Mouse (Mus musculus): Measurements from ENCODE around the gene Eif1.
"Not testable (repeated sequence)": the region's sequence is repeated elsewhere in the genome, so short reads cannot be mapped to it uniquely, and the experiment has no call there.

Gene Eif1

DNA sequence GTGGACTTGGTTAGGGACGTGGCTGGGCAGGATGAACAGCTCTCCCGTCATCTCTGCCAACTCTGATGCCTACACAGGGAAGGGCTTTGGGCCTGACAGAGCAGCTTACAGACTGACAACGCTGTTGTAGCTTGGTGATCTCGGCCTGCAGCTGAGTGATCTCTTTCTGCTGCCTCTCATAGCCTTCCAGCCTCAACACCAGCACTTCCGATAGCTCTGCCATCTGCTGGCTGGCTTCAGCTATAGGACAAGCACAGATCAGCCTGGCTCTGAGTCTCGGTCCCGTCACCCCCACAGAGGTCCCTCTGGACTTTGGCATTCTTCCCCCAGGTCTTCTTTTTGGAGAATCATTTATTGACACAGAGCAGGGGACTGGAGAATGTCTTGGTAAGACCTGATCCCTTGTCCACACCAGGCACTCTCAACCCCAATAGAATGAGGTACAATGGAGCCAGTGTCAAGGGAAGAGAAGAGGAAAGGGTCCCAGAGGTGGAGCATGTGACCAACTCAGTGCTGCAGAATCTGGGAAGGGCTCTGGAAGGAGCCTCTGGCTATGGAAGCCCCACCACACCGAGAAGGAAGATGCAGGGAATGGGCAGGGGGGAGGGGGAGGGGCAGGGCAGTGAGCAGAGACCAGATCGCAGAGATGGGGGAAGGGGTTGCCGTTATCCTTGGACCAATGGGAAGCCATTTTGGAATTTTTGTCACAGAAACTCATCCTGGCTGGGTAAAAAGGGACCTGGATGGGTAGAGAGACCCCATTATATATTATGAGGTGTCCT is 32.6 kb downstream of the Eif1 start:
- DNase-seq (ENCODE audit: low read depth, low spot score), result peak; percentile 51

- DNase-seq (ENCODE audit: low read depth, low spot score), result no peak
These were observed 35.7 kb downstream of the Eif1 start for GRCm38 (mm10) chr11:100355151-100355951.

DNA sequence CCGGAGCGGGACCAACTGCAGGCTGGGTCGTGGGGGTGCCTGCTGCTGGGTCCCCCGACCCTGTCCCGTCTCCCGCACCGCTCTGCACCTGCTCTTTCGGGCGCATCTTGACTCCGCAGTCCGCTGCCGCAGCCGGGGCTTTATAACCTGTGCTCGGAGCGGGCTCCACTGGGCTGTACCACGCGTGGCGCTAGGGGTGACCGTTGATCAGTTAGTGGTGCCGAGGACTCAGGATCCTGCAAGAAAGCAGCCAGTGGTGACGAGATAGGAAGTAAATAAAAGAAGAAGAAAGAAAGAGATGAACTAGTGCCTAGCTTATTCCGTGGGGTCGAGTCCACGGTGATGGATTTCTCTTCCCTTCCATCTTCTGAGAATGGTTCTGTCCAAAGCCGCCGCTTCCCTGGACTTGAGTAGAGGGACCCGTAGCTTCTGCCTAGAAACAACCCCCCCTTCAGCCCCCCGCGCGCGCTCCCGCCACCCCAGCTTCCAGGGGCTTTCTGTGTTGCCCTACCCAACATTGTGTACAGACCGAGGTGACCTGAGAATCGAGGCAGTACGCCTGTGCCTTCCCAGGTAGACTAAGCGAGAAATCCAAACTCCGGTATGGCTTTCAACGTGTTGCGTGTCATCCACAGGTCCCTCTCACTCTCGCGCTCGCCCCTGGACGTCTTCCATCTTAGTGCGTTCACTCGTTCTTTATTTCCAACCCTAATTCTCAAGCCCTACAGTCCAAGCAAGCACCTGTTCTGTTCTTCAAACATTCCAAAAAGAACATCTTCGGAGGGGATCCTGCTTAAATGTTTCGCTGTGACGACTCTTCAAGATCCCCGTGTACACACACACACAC is 36.5 kb downstream of the Eif1 start, which contains the start of gene Hap1:
Gene Hap1, minus strand, starts transcription at position 157 of the 847 bp plus-strand sequence.
- no peak for DNase-seq (ENCODE audit: low read depth, low spot score)

GRCm38 (mm10) chr11:100356819-100357211 is 37.1 kb downstream of the Eif1 start:
- DNase-seq (ENCODE audit: low read depth, low spot score), result no peak

GRCm38 (mm10) chr11:100357408-100357807 is 37.7 kb downstream of the Eif1 start:
- DNase-seq (ENCODE audit: low read depth, low spot score), result no peak

DNA sequence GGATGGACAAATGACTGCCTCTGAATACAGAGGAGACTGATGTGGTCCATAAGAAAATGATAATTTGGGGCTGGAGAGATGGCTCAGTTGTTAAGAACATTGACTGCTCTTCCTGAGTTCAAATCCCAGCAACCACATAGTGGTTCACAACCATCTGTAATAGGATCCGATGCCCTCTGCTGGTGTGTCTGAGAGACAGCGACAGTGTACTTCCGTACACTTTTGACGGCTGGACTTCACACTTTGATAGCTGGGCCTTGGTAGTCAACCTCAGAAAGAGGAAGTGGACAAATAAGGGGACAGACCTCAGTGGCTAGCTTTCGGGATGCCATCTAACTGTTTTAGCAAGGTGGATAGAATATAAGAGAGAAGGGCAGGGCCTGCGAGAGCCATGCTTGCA is 40.5 kb downstream of the Eif1 start:
- no peak for DNase-seq (ENCODE audit: low read depth, low spot score)

GRCm38 (mm10) chr11:100361059-100361458 is 41.4 kb downstream of the Eif1 start:
- not testable (repeated sequence) for DNase-seq (ENCODE audit: low read depth, low spot score)

- DNase-seq (ENCODE audit: low read depth, low spot score), result peak; percentile 88
These were observed 42.7 kb downstream of the Eif1 start for GRCm38 (mm10) chr11:100362209-100362978.

GRCm38 (mm10) chr11:100362979-100363562 is 43.4 kb downstream of the Eif1 start:
- DNase-seq (ENCODE audit: low read depth, low spot score), result peak; percentile 56

DNA sequence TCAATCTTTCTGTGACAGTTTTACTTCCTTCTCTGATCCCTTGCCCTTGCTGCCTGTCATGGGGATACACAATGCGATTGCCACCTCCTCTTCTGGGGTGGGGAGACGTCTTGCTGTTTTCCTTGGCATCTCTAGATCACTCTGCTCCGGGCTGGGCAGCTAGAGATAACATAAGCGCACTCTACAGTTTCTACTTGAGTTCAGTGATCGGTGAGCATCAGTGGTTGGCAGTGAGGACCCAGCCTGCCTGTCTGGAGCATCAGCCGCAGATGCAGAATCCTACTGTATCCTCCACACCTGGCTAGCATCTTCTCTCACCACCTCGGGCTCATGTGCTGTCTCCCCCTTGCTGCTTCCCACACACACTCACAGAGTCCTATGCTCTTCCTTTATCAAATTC is 49.5 kb downstream of the Eif1 start:
- no peak for DNase-seq (ENCODE audit: low read depth, low spot score)

- no peak for DNase-seq (ENCODE audit: low read depth, low spot score)
These were observed 50.1 kb downstream of the Eif1 start for GRCm38 (mm10) chr11:100369822-100370221.
